Mouse (Mus musculus) midbrain, embryonic 11.5 days (tissue): Measurements from ENCODE around the gene Fgd5. TPM values are rescaled to one million over a fixed set of nuclear protein-coding genes. Genes with fewer than 3 reads are reported as not detected.

Experiments
- ATAC-seq: fragments of 200-750 bp; cut with Nextera tagmentation; 2 replicates; pipeline ENCODE4 v1.8.0; 2017; ENCODE audit warnings: moderate TSS enrichment, moderate library complexity; ENCODE audit not compliant: low FRiP score
- DNase-seq: peaks from one replicate; pipeline ENCODE4 v3.0.0; 2015; ENCODE audit warnings: low spot score; ENCODE audit errors: missing footprints
- H3K27ac ChIP-seq: fragments of 300-500 bp; sonication (generic); 2 replicates; pipeline ENCODE4 v1.5.1; 2014; ENCODE audit warnings: low read depth, low read length
- H3K27me3 ChIP-seq: fragments of 300-500 bp; sonication (generic); 2 replicates; pipeline ENCODE4 v1.6.1; 2014; ENCODE audit warnings: mild to moderate bottlenecking, low read length, moderate library complexity, mixed read lengths; ENCODE audit not compliant: control insufficient read depth, insufficient read depth
- H3K36me3 ChIP-seq: fragments of 300-500 bp; sonication (generic); 2 replicates; pipeline ENCODE4 v1.6.1; 2014; ENCODE audit warnings: mild to moderate bottlenecking, low read length, moderate library complexity, mixed read lengths; ENCODE audit not compliant: control insufficient read depth, insufficient read depth
- H3K4me1 ChIP-seq: fragments of 300-500 bp; sonication (generic); 2 replicates; pipeline ENCODE4 v1.6.1; 2014; ENCODE audit warnings: low read length; ENCODE audit not compliant: control insufficient read depth, insufficient read depth
- H3K4me2 ChIP-seq: fragments of 300-500 bp; sonication (generic); 2 replicates; pipeline ENCODE4 v1.6.1; 2014; ENCODE audit warnings: mild to moderate bottlenecking, moderate library complexity
- H3K4me3 ChIP-seq: fragments of 300-500 bp; sonication (generic); 2 replicates; pipeline ENCODE4 v1.5.1; 2014; ENCODE audit warnings: low read depth, low read length
- H3K9ac ChIP-seq: fragments of 300-500 bp; sonication (generic); 2 replicates; pipeline ENCODE4 v1.6.1; 2014; ENCODE audit warnings: low read length
- H3K9me3 ChIP-seq: fragments of 300-500 bp; sonication (generic); 2 replicates; pipeline ENCODE4 v1.6.1; 2016; ENCODE audit warnings: low read length; ENCODE audit not compliant: control insufficient read depth
- WGBS: fragments of 180-500 bp; shearing (Covaris S2); extraction: QIAGEN DNeasy Blood & Tissue Kit; methylation state at CpG from one replicate; pipeline ENCODE4 v1.1.7; 2014; 5-methylcytosine and 5-hydroxymethylcytosine counted together
- polyA plus RNA-seq: library from polyadenylated mRNA; unstranded; fragments of >200 nt; fragmentation: Nextera tagmentation; extraction: Ambion mirVana; gene quantifications from 2 replicates; pipeline ENCODE4 v1.2.1, GENCODE M21; 2014

Fgd5 gene
- polyA plus RNA-seq, 1 experiment from 2014 or later: 3.5 TPM

DNA sequence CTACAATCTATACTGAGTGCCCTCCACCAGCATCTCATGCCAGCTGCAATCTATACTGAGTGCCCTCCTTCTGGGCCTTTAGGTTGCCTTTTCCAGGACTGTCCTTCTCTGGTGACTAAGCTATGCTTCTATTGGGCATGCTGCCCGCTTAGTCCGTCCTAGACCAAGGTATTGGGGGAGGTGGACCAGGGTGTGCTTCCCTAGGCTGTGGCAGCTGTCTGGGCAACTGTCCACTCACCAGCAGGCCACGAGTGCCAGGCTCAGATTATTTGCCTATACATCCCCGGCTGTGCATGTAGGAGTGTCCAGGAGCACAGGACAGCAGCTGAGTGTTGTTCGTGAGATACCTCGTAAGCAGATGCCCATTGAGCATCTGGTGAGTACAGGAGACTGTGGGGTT lies 38.1 kb downstream of the Fgd5 start:
- no peak for ATAC-seq

DNA sequence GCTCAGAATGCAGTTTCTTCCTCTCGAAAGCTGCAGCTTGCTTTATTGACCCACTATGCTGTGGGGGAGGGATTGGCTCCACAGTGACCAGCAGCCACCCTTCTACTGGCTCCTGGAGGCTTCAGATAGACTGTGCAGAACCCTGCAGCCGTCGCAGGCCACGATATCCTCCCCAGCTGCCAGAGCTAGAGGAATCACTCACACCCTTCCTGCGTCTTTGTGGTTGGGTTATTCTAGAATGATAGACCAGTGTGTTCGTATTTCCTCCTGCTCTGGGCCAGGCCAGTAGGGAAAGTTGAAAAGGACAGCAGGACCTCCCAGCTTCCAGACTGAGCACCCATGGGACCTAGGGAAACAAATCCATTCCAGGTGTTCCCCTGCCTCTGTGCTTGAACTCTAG lies 39.7 kb downstream of the Fgd5 start:
- Histone ChIP-seq H3K4me3 (no peak overlapping the region), H3K4me1 (no peaks in the 10 kb centered on the region), H3K9ac (no peak overlapping the region), H3K9me3 (no peaks in the 10 kb centered on the region), H3K27me3 (no peaks in the 10 kb centered on the region), H3K4me2 (no peak overlapping the region), H3K36me3 (no peaks in the 10 kb centered on the region), H3K27ac (no peak overlapping the region)
- 79% methylated on average over 6 of the region's 6 CpGs for WGBS
- ATAC-seq (no peak), DNase-seq (no peak)

More for the DNA sequence above, 38.1 kb downstream of the Fgd5 start:
- no peak for DNase-seq
- H3K4me2 ChIP-seq: no peak overlapping the region
- no peak overlapping the region for H3K9ac ChIP-seq
- H3K36me3 ChIP-seq: no peaks in the 10 kb centered on the region
- no peaks in the 10 kb centered on the region for H3K9me3 ChIP-seq
- no peak overlapping the region for H3K27ac ChIP-seq
- 87% methylated on average over 6 of the region's 6 CpGs for WGBS
- no peak overlapping the region for H3K4me3 ChIP-seq
- H3K27me3 ChIP-seq: no peaks in the 10 kb centered on the region
- H3K4me1 ChIP-seq: no peaks in the 10 kb centered on the region

DNA sequence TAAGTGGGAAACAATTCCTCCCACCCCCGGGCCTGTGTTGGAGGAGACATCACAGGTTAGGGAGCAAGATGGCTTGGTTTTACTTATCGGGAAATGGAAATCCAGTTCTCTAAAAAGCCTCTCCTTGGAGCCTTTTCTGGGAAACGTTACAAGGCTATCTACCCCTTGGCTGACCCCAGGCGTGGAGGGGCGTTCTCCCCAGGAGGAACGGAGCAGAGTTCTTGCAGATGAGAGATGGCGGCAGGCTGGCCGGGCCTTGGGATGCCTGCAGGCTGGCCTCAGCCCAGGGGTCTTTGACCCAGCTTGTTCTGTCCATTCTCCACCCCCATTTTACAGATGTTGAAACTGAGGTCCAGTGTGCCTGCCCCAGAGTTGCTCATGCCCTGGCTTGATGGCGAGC lies 42.4 kb downstream of the Fgd5 start:
- Histone ChIP-seq H3K27me3 (no peaks in the 10 kb centered on the region), H3K36me3 (no peaks in the 10 kb centered on the region), H3K9me3 (no peaks in the 10 kb centered on the region), H3K4me1 (no peaks in the 10 kb centered on the region), H3K27ac (no peak overlapping the region), H3K9ac (no peak overlapping the region), H3K4me2 (no peak overlapping the region), H3K4me3 (no peak overlapping the region)
- 88% methylated on average over 9 of the region's 9 CpGs for WGBS
- DNase-seq: no peak
- no peak for ATAC-seq

DNA sequence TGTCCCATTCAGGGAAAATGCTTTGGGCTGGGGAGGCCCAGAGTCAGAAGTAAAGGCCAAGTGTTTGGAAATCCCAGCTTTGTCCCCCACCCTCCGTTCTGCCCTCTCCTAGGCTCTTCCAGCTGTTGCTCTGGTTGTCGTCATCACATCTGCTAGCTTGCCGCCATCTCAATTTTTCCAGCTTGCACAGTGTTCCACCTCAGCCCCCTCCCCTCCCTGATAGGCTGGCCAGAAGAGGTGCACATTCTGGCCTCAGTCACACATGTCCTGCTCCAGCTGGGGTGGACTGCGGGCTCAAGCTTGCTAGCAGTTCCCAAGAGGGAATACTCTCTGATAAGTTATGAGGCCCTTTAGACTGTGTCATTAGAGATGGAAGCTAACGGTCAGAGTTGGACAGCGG lies 42.8 kb downstream of the Fgd5 start:
- Histone ChIP-seq H3K36me3 (no peaks in the 10 kb centered on the region), H3K27me3 (no peaks in the 10 kb centered on the region), H3K4me2 (no peak overlapping the region), H3K4me3 (no peak overlapping the region), H3K4me1 (no peaks in the 10 kb centered on the region), H3K9ac (no peak overlapping the region), H3K27ac (no peak overlapping the region), H3K9me3 (no peaks in the 10 kb centered on the region)
- DNase-seq: no peak
- ATAC-seq: no peak
- 87% methylated on average over 6 of the region's 6 CpGs for WGBS

DNA sequence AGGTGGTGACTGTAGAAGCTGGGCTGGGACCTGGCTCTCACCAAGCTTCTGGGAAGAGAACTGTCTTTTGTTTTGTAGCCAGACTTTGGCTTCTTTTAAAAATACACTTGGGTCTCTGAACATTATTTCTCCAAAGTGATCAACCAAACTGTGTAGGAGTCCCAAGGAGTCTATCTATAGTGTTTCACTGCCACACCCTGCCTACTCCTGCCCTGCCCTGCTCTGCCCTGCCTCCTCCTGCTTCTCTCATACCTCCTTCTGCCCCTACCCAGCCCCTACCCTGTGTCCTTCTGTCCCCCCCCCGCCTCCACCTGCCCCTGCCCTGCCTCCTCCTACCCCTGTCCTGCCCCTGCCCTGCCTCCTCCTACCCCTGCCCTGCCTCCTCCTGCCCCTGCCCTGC lies 46.6 kb downstream of the Fgd5 start:
- H3K4me3 ChIP-seq: no peak overlapping the region
- WGBS: 73% methylated on average over 1 of the region's 1 CpGs
- H3K27ac ChIP-seq: no peak overlapping the region
- no peak overlapping the region for H3K4me2 ChIP-seq
- ATAC-seq (no peak), DNase-seq (no peak)
- H3K9ac ChIP-seq: no peak overlapping the region
- no peaks in the 10 kb centered on the region for H3K27me3 ChIP-seq
- no peaks in the 10 kb centered on the region for H3K9me3 ChIP-seq
- no peaks in the 10 kb centered on the region for H3K36me3 ChIP-seq
- no peaks in the 10 kb centered on the region for H3K4me1 ChIP-seq

DNA sequence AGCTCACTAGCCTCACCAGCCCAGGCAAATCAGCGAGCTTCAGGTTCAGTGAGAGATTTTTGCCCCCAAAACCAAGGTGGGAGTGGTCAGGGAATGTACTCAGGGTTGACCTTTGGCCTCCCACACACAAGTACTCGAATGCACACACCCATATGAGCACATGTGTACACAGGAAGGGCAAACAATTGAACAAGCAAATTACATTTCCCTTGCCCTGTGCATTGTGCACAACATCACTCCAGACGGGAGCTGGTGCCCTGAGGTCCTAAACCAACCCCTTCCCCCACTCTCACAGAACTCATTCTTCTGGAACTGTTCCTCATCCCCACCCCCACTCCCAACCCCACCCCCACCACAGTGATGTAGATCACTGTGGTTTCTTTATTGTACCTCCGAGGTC lies 48.7 kb downstream of the Fgd5 start:
- DNase-seq: no peak
- WGBS: 82% methylated on average over 4 of the region's 4 CpGs
- Histone ChIP-seq H3K4me3 (no peak overlapping the region), H3K27me3 (no peaks in the 10 kb centered on the region), H3K9ac (no peak overlapping the region), H3K27ac (no peak overlapping the region), H3K4me1 (no peaks in the 10 kb centered on the region), H3K9me3 (no peaks in the 10 kb centered on the region), H3K4me2 (no peak overlapping the region), H3K36me3 (no peaks in the 10 kb centered on the region)
- ATAC-seq: no peak

DNA sequence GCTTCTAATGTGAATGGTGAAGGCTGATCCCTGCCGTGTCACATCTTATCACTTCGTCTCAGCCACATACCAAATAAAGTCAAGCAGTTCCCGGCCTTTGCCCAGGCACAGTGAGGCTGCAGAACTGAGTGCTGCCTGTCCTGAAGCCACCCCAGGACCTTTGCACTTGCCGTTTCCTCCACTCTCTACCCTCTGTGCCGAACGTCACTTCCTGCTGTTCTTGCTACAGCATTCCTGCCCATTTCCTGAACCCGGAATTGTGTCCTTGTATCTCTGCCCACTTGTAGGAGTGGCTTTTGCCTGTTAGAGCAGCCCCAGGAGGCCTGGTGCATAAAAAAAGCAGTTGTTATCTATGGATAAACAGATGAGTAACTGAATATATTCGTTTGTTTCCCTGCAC lies 52.0 kb downstream of the Fgd5 start:
- Histone ChIP-seq H3K9me3 (no peaks in the 10 kb centered on the region), H3K4me1 (no peaks in the 10 kb centered on the region), H3K27me3 (no peaks in the 10 kb centered on the region), H3K9ac (no peak overlapping the region), H3K4me2 (no peak overlapping the region), H3K36me3 (no peaks in the 10 kb centered on the region), H3K4me3 (no peak overlapping the region), H3K27ac (no peak overlapping the region)
- 82% methylated on average over 8 of the region's 8 CpGs for WGBS
- ATAC-seq (no peak), DNase-seq (no peak)

DNA sequence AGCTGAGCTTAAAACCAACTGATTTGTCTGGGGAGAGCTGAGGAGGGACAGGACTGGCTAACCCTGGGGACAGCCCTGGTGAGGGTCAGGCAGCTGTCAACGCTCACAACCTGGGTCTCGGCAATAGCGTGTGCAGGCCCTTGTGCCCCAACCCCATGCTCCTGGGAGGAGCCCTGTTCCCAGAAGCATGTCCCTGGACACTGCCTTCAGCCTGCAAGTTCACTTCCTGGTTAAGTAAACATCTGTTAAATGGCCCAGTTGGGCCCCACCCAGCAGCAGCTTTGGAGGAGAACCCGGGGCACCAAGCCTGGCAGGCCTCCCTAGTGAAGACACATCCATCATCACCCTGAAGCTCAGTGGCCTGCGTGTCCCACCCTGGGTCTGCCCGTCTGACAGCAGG lies 56.0 kb downstream of the Fgd5 start:
- no peak for ATAC-seq
- H3K4me1 ChIP-seq: no peaks in the 10 kb centered on the region

DNA sequence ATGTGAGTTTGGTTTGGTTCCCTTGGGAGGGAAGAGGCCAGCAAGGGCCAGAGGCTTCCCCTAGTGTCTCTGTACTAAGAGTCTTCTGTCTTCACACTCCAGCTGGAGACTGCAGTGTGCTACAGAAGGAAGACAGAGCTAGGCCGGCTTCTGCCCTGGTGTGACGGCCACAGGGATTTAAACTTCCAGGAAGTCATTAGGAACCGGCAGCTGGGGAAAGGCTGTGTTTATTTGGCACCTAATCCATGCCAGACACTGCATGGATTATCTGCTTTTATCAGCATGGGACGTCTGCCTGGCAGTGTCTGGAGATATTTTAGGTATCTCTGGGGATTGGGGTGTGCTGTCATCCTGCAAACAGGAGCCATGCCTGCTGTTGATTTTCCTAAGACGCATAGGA lies 57.7 kb downstream of the Fgd5 start:
- ATAC-seq: no peak
- Histone ChIP-seq H3K36me3 (no peaks in the 10 kb centered on the region), H3K9ac (no peak overlapping the region)

More for the DNA sequence above, 56.0 kb downstream of the Fgd5 start:
- no peaks in the 10 kb centered on the region for H3K36me3 ChIP-seq
- H3K4me2 ChIP-seq: no peak overlapping the region
- H3K27me3 ChIP-seq: no peaks in the 10 kb centered on the region
- WGBS: 82% methylated on average over 6 of the region's 6 CpGs
- no peak for DNase-seq
- no peak overlapping the region for H3K9ac ChIP-seq
- H3K9me3 ChIP-seq: no peaks in the 10 kb centered on the region
- H3K27ac ChIP-seq: no peak overlapping the region
- no peak overlapping the region for H3K4me3 ChIP-seq

DNA sequence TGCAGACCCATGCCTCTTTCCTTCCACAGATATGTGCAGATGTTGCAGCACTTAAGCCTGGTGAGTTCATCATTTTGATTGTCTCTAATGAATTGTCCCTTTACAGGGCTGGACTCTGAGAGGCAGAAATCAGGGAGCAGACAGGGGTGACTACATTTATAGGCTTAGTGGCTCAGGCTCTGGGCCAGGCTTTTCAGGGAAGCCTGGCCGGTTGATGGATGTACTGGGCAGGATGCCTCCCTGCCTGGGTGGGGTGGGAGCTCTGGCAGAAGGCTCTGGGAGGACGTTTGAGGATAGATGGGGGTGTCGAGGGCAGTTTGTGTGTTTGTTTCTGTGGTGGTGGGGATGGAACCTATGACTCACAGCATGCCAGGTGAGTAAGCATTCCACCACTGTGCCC lies 59.5 kb downstream of the Fgd5 start:
- 75% methylated on average over 3 of the region's 3 CpGs for WGBS
- Histone ChIP-seq H3K27ac (no peak overlapping the region), H3K4me2 (no peak overlapping the region), H3K4me1 (no peaks in the 10 kb centered on the region), H3K27me3 (no peaks in the 10 kb centered on the region), H3K9me3 (no peaks in the 10 kb centered on the region), H3K4me3 (no peak overlapping the region), H3K36me3 (no peaks in the 10 kb centered on the region), H3K9ac (no peak overlapping the region)
- no peak for ATAC-seq
- DNase-seq: no peak

More for the DNA sequence above, 57.7 kb downstream of the Fgd5 start:
- no peak overlapping the region for H3K4me2 ChIP-seq
- H3K27me3 ChIP-seq: no peaks in the 10 kb centered on the region
- H3K9me3 ChIP-seq: no peaks in the 10 kb centered on the region
- DNase-seq: no peak
- H3K27ac ChIP-seq: no peak overlapping the region
- H3K4me3 ChIP-seq: no peak overlapping the region
- WGBS: 47% methylated on average over 5 of the region's 5 CpGs
- no peaks in the 10 kb centered on the region for H3K4me1 ChIP-seq
